Comparison of ENCODE assay signal across 28 mouse cellular contexts in the genomic region with DNA sequence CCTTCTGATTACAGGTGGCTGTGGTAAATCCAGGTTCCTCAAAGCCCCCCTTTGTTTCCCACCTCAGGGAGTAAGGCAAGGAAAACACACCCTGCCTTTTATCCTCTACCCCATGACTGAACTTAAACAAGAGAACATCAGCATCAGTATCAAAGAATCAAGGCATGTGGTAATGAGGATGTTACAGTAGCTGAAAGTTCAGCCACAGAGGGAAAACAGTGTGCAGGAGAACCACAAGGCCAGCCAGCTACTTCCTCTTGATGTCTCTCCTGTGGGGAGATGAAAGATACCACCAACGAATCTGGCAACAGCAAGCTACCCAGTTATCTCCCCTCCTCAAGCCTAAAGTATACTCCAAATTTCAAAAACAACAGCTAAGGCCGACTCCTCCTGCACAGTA. TPM values are rescaled to one million over a fixed set of nuclear protein-coding genes. Genes with fewer than 3 reads are reported as not detected.
DNase-seq lines count a peak whose midpoint lies in the region; ATAC-seq and TF ChIP-seq lines count a peak whose summit lies in the region.
"Had no signal": no experiment of that assay in that cellular context is flagged by ENCODE, and none has a peak within 500 bp of the region (broad histone marks: within the 10 kb centered on the region; RNA-seq: fewer than 3 reads in every experiment).

No protein-coding gene starts in this region.

- DNase-seq in CD8-positive naive resting alpha-beta T cell, adult 2 months (ENCODE audit: low read depth in 2 of 2, low spot score in 2 of 2) = peak; percentile 32 to 47
- no peak for DNase-seq in ES-E14 (ENCODE audit: low read depth, low spot score)
- peak; percentile 56 for DNase-seq in naive thymus-derived CD4-positive, alpha-beta T cell, adult 2 months (ENCODE audit: low read depth)
- no peak for DNase-seq in kidney, postnatal 4 days
- no peak for DNase-seq in midbrain, embryonic 14.5 days
- DNase-seq in midbrain, postnatal 0 days (ENCODE audit: low spot score) = no peak
- DNase-seq: adrenal gland, adult 8-10 months; cerebellum, adult 11 months; heart, postnatal 4 days; kidney, adult 2 months; kidney, postnatal 36 days; layer of hippocampus, postnatal 36 days had no signal

- peak; percentile 83 for ATAC-seq in common myeloid progenitor, adult 5-6 weeks (replicated peaks; ENCODE audit: low read depth, poor library complexity, severe bottlenecking)
- no peak for ATAC-seq in midbrain, embryonic 14.5 days (ENCODE audit: low FRiP score, low TSS enrichment)
- no peak for ATAC-seq in hindbrain, embryonic 13.5 days (ENCODE audit: low FRiP score)
- no peak for ATAC-seq in midbrain, postnatal 0 days (ENCODE audit: low FRiP score)
- ATAC-seq: forebrain, embryonic 15.5 days; liver, embryonic 12.5 days had no signal

- 67% methylated on average over 2 of the region's 2 CpGs for WGBS in midbrain, embryonic 14.5 days
- WGBS in hindbrain, embryonic 13.5 days = 69% methylated on average over 2 of the region's 2 CpGs
- 68% methylated on average over 2 of the region's 2 CpGs for WGBS in midbrain, postnatal 0 days

- no peak overlapping the region for H3K9ac ChIP-seq in ES-E14 (ENCODE audit: insufficient read depth, low read depth, low read length, poor library complexity, severe bottlenecking)
- H3K9ac ChIP-seq in midbrain, embryonic 14.5 days (replicated peaks; ENCODE audit: low read length) = no peak overlapping the region
- H3K9ac ChIP-seq in hindbrain, embryonic 13.5 days = no peak overlapping the region
- no peak overlapping the region for H3K9ac ChIP-seq in midbrain, postnatal 0 days (replicated peaks; ENCODE audit: low read length, poor library complexity, severe bottlenecking)
- H3K9ac ChIP-seq: forebrain, embryonic 15.5 days; liver, embryonic 12.5 days; lung, embryonic 15.5 days had no signal

- no peaks in the 10 kb centered on the region for H3K36me3 ChIP-seq in ES-E14 (ENCODE audit: control insufficient read depth, insufficient read depth, low read length, poor library complexity, severe bottlenecking)
- no peaks in the 10 kb centered on the region for H3K36me3 ChIP-seq in midbrain, embryonic 14.5 days (ENCODE audit: control insufficient read depth, insufficient read depth, low read length)
- no peaks in the 10 kb centered on the region for H3K36me3 ChIP-seq in hindbrain, embryonic 13.5 days
- 0 out of 2 replicates have a peak, but pooled peaks cover 2% of the 10 kb centered on the region for H3K36me3 ChIP-seq in midbrain, postnatal 0 days (ENCODE audit: insufficient read depth, low read length)
- H3K36me3 ChIP-seq: forebrain, embryonic 15.5 days; limb, embryonic 10.5 days; liver, embryonic 12.5 days; lung, embryonic 15.5 days had no signal

- peaks cover 15 to 28% of the 10 kb centered on the region in 2 experiments for H3K4me1 ChIP-seq in ES-E14 (ENCODE audit: control insufficient read depth in 2 of 2, insufficient read depth in 2 of 2, low read length in 2 of 2, poor library complexity in 1 of 2)
- peaks cover 15% of the 10 kb centered on the region for H3K4me1 ChIP-seq in midbrain, embryonic 14.5 days (ENCODE audit: control insufficient read depth, insufficient read depth, low read length)
- peaks cover 11% of the 10 kb centered on the region; the same call in 1 of the 2 replicates for H3K4me1 ChIP-seq in hindbrain, embryonic 13.5 days (replicated peaks)
- peaks cover 7% of the 10 kb centered on the region; the same call in 1 of the 2 replicates for H3K4me1 ChIP-seq in midbrain, postnatal 0 days (ENCODE audit: insufficient read depth, low read length)
- H3K4me1 ChIP-seq: forebrain, embryonic 15.5 days; limb, embryonic 10.5 days; liver, embryonic 12.5 days had no signal

- H3K4me3 ChIP-seq in ES-E14 (ENCODE audit: insufficient read depth in 1 of 2, low read depth in 1 of 2, low read length in 2 of 2, poor library complexity in 1 of 2, severe bottlenecking in 1 of 2) = no peak overlapping the region
- H3K4me3 ChIP-seq in midbrain, embryonic 14.5 days (replicated peaks; ENCODE audit: low read depth, low read length) = no peak overlapping the region
- H3K4me3 ChIP-seq in hindbrain, embryonic 13.5 days = no peak overlapping the region
- no peak overlapping the region for H3K4me3 ChIP-seq in midbrain, postnatal 0 days (ENCODE audit: low read depth, low read length)
- H3K4me3 ChIP-seq: erythroblast, embryonic 14.5 days; forebrain, embryonic 15.5 days; limb, embryonic 10.5 days; liver, embryonic 12.5 days; lung, embryonic 15.5 days; megakaryocyte, embryonic 14.5 days had no signal

- TF ChIP-seq CTCF in midbrain, postnatal 0 days (IDR thresholded peaks at IDR 0.05) = no peak

- H3K27ac ChIP-seq in ES-E14 (ENCODE audit: insufficient read depth, low read depth, low read length, poor library complexity, severe bottlenecking) = peak overlapping the region; percentile 43; the same call in 1 of the 2 replicates
- H3K27ac ChIP-seq in midbrain, embryonic 14.5 days (replicated peaks; ENCODE audit: low read depth, low read length) = no peak overlapping the region
- no peak overlapping the region for H3K27ac ChIP-seq in hindbrain, embryonic 13.5 days
- H3K27ac ChIP-seq in midbrain, postnatal 0 days (ENCODE audit: low read depth, low read length) = no peak overlapping the region
- H3K27ac ChIP-seq: forebrain, embryonic 15.5 days; limb, embryonic 10.5 days; liver, embryonic 12.5 days; lung, embryonic 15.5 days had no signal

- H3K9me3 ChIP-seq in ES-E14 (ENCODE audit: control insufficient read depth, insufficient read depth, low read depth, low read length) = no peaks in the 10 kb centered on the region
- no peaks in the 10 kb centered on the region for H3K9me3 ChIP-seq in midbrain, embryonic 14.5 days (ENCODE audit: control insufficient read depth, low read length)
- no peaks in the 10 kb centered on the region for H3K9me3 ChIP-seq in hindbrain, embryonic 13.5 days
- no peaks in the 10 kb centered on the region for H3K9me3 ChIP-seq in midbrain, postnatal 0 days (ENCODE audit: low read length)
- H3K9me3 ChIP-seq: forebrain, embryonic 15.5 days; limb, embryonic 10.5 days; liver, embryonic 12.5 days; lung, embryonic 15.5 days; megakaryocyte, embryonic 14.5 days had no signal

- H3K4me2 ChIP-seq in midbrain, embryonic 14.5 days (ENCODE audit: low read length) = no peak overlapping the region
- no peak overlapping the region for H3K4me2 ChIP-seq in hindbrain, embryonic 13.5 days
- H3K4me2 ChIP-seq in midbrain, postnatal 0 days (ENCODE audit: low read depth, low read length, poor library complexity, severe bottlenecking) = no peak overlapping the region
- H3K4me2 ChIP-seq: forebrain, embryonic 15.5 days; liver, embryonic 12.5 days; lung, embryonic 15.5 days had no signal

- H3K27me3 ChIP-seq in midbrain, embryonic 14.5 days (ENCODE audit: control insufficient read depth, insufficient read depth, low read length) = no peaks in the 10 kb centered on the region
- no peaks in the 10 kb centered on the region for H3K27me3 ChIP-seq in hindbrain, embryonic 13.5 days
- H3K27me3 ChIP-seq in midbrain, postnatal 0 days (ENCODE audit: insufficient read depth, low read length) = no peaks in the 10 kb centered on the region
- H3K27me3 ChIP-seq: CH12.LX; forebrain, embryonic 15.5 days; liver, embryonic 12.5 days; lung, embryonic 15.5 days had no signal

- in situ Hi-C loops in ES-E14 (cut with MboI; ENCODE audit: low sequenced_read_pairs in 2 of 2, unreplicated experiment in 2 of 2) = no loop called here

TF ChIP-seq in ES-E14, 5 proteins besides CTCF, POLR2A, EP300 and RAD21 (continues in another document):
- TF ChIP-seq MAFK (IDR thresholded peaks at IDR 0.05; ENCODE audit: insufficient read depth, low read depth, low read length) = no peak
- TF ChIP-seq HCFC1 (IDR thresholded peaks at IDR 0.05; ENCODE audit: borderline replicate concordance, insufficient read depth, low read length) = no peak
- no peak for TF ChIP-seq ZC3H11A (IDR thresholded peaks at IDR 0.05; ENCODE audit: borderline replicate concordance, low read depth, low read length)

RNA-seq across cellular contexts. Expression of a gene that starts 12.0 kb away (rescaled TPM):
- total RNA-seq in ES-E14 (2012; rRNA removed) = 21.6 and 34.3 TPM in 2 replicates
- total RNA-seq in common myeloid progenitor, adult 5-6 weeks (2017) = 17.7 and 20.7 TPM in 2 replicates
- 31.6 and 32.2 TPM in 2 replicates for polyA plus RNA-seq in midbrain, embryonic 14.5 days (2014; fragmentation: Nextera tagmentation; extraction: Ambion mirVana)
- polyA plus RNA-seq in hindbrain, embryonic 13.5 days (2015; fragmentation: Nextera tagmentation; extraction: Ambion mirVana) = 11.3 and 12.8 TPM in 2 replicates
- 28.8 and 35.0 TPM in 2 replicates for total RNA-seq in midbrain, postnatal 0 days (2014; rRNA removed)
- 36.6 and 37.8 TPM in 2 replicates for polyA plus RNA-seq in midbrain, postnatal 0 days (2015; fragmentation: Nextera tagmentation; extraction: Ambion mirVana)
- polyA plus RNA-seq: erythroblast, embryonic 14.5 days had no signal

RNA-seq across cellular contexts. Expression of a gene that starts 31.8 kb away (rescaled TPM):
- not detected in 2 replicates for total RNA-seq in ES-E14 (2012; rRNA removed)
- total RNA-seq in common myeloid progenitor, adult 5-6 weeks (2017) = not detected in 2 replicates
- polyA plus RNA-seq in midbrain, embryonic 14.5 days (2014; fragmentation: Nextera tagmentation; extraction: Ambion mirVana) = 0.45 TPM in 1 of 2 replicates, not detected in the other
- not detected in 2 replicates for polyA plus RNA-seq in hindbrain, embryonic 13.5 days (2015; fragmentation: Nextera tagmentation; extraction: Ambion mirVana)
- not detected in 2 replicates for total RNA-seq in midbrain, postnatal 0 days (2014; rRNA removed)
- polyA plus RNA-seq in midbrain, postnatal 0 days (2015; fragmentation: Nextera tagmentation; extraction: Ambion mirVana) = 0.16 and 0.18 TPM in 2 replicates
- total RNA-seq: adrenal gland, adult 8-10 months; CH12.LX; heart, postnatal 4 days; layer of hippocampus, postnatal 36 days; neutrophil, adult 5-6 weeks had no signal
- polyA plus RNA-seq: embryonic facial prominence, embryonic 11.5 days; erythroblast, embryonic 14.5 days; forebrain, embryonic 15.5 days; gonadal fat pad, adult 2 months; kidney, adult 2 months; limb, embryonic 10.5 days; liver, embryonic 12.5 days; lung, embryonic 15.5 days; small intestine, adult 2 months; stomach, embryonic 14.5 days had no signal

RNA-seq across cellular contexts. Expression of a gene that starts 37.1 kb away (rescaled TPM):
- total RNA-seq in ES-E14 (2012; rRNA removed) = 31.9 and 36.0 TPM in 2 replicates
- total RNA-seq in common myeloid progenitor, adult 5-6 weeks (2017) = 89.0 and 118 TPM in 2 replicates
- 48.7 and 56.0 TPM in 2 replicates for polyA plus RNA-seq in midbrain, embryonic 14.5 days (2014; fragmentation: Nextera tagmentation; extraction: Ambion mirVana)
- polyA plus RNA-seq in hindbrain, embryonic 13.5 days (2015; fragmentation: Nextera tagmentation; extraction: Ambion mirVana) = 44.3 and 44.9 TPM in 2 replicates
- total RNA-seq in midbrain, postnatal 0 days (2014; rRNA removed) = 15.6 and 22.8 TPM in 2 replicates
- polyA plus RNA-seq in midbrain, postnatal 0 days (2015; fragmentation: Nextera tagmentation; extraction: Ambion mirVana) = 52.3 and 53.0 TPM in 2 replicates

RNA-seq across cellular contexts. Expression of a gene that starts 53.6 kb away (rescaled TPM):
- not detected in 2 replicates for total RNA-seq in ES-E14 (2012; rRNA removed)
- total RNA-seq in common myeloid progenitor, adult 5-6 weeks (2017) = not detected in 2 replicates
- not detected in 2 replicates for polyA plus RNA-seq in midbrain, embryonic 14.5 days (2014; fragmentation: Nextera tagmentation; extraction: Ambion mirVana)
- not detected in 2 replicates for polyA plus RNA-seq in hindbrain, embryonic 13.5 days (2015; fragmentation: Nextera tagmentation; extraction: Ambion mirVana)
- not detected in 2 replicates for total RNA-seq in midbrain, postnatal 0 days (2014; rRNA removed)
- not detected in 2 replicates for polyA plus RNA-seq in midbrain, postnatal 0 days (2015; fragmentation: Nextera tagmentation; extraction: Ambion mirVana)
- total RNA-seq: adrenal gland, adult 8-10 months; CH12.LX; heart, postnatal 4 days; layer of hippocampus, postnatal 36 days; neutrophil, adult 5-6 weeks had no signal
- polyA plus RNA-seq: brain, embryonic 14.5 days; embryonic facial prominence, embryonic 11.5 days; erythroblast, embryonic 14.5 days; forebrain, embryonic 15.5 days; gonadal fat pad, adult 2 months; heart, embryonic 14.5 days; kidney, adult 2 months; limb, embryonic 10.5 days; liver, embryonic 12.5 days; lung, embryonic 15.5 days; small intestine, adult 2 months; stomach, embryonic 14.5 days had no signal

RNA-seq across cellular contexts. Expression of a gene that starts 59.9 kb away (rescaled TPM):
- not detected in 2 replicates for total RNA-seq in ES-E14 (2012; rRNA removed)
- total RNA-seq in common myeloid progenitor, adult 5-6 weeks (2017) = not detected in 2 replicates
- polyA plus RNA-seq in midbrain, embryonic 14.5 days (2014; fragmentation: Nextera tagmentation; extraction: Ambion mirVana) = not detected in 2 replicates
- not detected in 2 replicates for polyA plus RNA-seq in hindbrain, embryonic 13.5 days (2015; fragmentation: Nextera tagmentation; extraction: Ambion mirVana)
- total RNA-seq in midbrain, postnatal 0 days (2014; rRNA removed) = not detected in 2 replicates
- polyA plus RNA-seq in midbrain, postnatal 0 days (2015; fragmentation: Nextera tagmentation; extraction: Ambion mirVana) = not detected in 2 replicates
- total RNA-seq: adrenal gland, adult 8-10 months; heart, postnatal 4 days; layer of hippocampus, postnatal 36 days; neutrophil, adult 5-6 weeks had no signal
- polyA plus RNA-seq: brain, embryonic 14.5 days; embryonic facial prominence, embryonic 11.5 days; erythroblast, embryonic 14.5 days; forebrain, embryonic 15.5 days; gonadal fat pad, adult 2 months; heart, embryonic 14.5 days; kidney, adult 2 months; limb, embryonic 10.5 days; liver, embryonic 12.5 days had no signal

Comparison
In these comparisons a context has a peak if more than half of its experiments do, and no peak if none do; other contexts are left out.
1. DNase-seq: peak in CD8-positive naive resting alpha-beta T cell, adult 2 months (2 of 2) and naive thymus-derived CD4-positive, alpha-beta T cell, adult 2 months (single experiment); none in ES-E14 (single experiment), kidney, postnatal 4 days (0 of 2), midbrain, embryonic 14.5 days (single experiment) and midbrain, postnatal 0 days (single experiment).